Mouse (Mus musculus): ENCODE results near the gene Selenof.

Gene Selenof

GRCm38 (mm10) chr3:144570047-144570815 lies at the start of gene Selenof, which contains the start of gene Hs2st1:
TSS of gene Selenof (plus strand) at chr3:144570304.
TSS of gene Hs2st1 (minus strand) at chr3:144570181.
- DNase-seq: peak; percentile 96 to 97

DNA sequence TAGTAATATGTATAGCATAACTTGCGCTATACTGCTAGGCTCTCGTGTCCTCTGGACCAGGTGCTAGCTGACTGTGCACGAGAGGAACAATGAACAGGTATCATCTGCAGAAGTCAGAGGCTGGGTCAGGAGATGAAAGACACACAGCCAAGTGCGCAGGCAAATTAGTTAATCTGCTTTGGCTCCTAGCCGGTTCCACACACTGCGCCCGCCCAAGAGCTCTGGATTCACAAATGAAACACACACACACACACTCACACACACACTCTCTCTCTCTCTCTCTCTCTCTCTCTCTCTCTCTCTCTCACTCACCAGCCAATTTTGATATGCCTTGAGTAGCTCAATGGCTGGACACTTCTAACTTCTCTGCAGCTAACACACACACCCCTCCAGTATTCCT lies 42.2 kb upstream of the Selenof start:
- no peak for DNase-seq

DNA sequence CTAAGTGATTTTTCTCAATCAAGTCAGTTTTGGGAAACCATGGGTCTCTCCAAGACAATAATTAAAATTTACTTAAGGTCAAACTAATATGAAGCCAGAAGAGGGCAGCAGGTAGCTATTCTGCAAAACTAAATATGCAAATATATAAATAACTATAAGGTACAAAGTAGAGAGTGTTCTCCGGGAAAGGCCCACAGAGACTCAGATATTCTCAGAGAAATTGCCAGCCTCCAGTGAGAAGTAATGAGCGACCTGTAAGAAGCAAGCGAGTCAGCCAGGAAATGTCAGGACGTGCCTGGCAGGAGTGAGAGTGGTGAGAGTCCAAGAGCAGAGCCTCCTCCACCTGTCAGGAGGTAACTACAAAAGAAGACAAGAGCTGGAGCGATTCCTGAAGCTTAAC lies 39.1 kb upstream of the Selenof start:
- peak; percentile 43 to 67 for DNase-seq

DNA sequence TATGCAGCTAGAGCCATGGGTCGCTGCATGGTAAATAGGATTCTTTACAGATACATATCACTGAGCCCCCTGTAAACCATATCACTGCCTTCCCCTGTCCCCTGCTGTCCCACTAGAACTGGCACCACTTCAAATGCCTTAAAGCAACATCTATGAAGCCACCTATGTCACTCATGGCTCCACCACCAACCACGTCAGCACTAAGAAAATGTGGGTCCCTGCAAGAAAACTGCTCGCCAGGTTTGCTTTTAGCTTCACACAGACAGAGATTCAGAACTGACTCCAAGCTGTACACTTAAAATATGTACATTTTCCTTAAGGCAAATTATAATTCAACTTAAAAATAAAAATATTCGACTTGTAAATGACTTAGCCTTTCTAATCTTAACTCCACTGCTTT lies 35.0 kb upstream of the Selenof start:
- DNase-seq: no peak

- DNase-seq: peak; percentile 30 to 31
These were observed 32.8 kb upstream of the Selenof start for GRCm38 (mm10) chr3:144537078-144537855.

- no peak for DNase-seq
These were observed 31.1 kb upstream of the Selenof start for GRCm38 (mm10) chr3:144539051-144539450.

DNA sequence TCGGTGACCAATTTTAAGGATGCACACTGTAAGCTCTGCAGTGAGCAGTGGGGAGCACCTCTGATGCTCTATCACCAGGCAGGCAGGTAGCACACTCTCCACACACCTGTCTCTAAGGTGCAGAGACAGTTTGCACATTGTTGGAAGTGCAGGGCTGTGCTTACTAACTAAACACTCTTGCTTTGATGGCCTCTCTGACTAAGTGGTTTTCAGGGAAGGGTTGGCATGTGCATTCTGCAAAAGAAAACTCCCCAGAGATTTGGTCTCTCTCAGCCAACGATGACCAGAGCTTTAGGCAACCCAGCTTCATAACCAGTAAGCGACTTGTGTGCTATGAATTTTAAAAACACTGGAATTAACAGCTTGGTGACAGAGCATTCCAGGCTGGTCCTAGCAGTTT lies 29.3 kb upstream of the Selenof start:
- DNase-seq: no peak

- DNase-seq: no peak
These were observed 28.1 kb upstream of the Selenof start for GRCm38 (mm10) chr3:144541906-144542438.

- DNase-seq: no peak
These were observed 25.0 kb upstream of the Selenof start for GRCm38 (mm10) chr3:144545152-144545551.

GRCm38 (mm10) chr3:144545832-144546231 lies 24.3 kb upstream of the Selenof start:
- no peak for DNase-seq

GRCm38 (mm10) chr3:144546490-144546889 lies 23.6 kb upstream of the Selenof start:
- no peak for DNase-seq

GRCm38 (mm10) chr3:144548186-144548845 lies 21.8 kb upstream of the Selenof start:
- no peak for DNase-seq

DNA sequence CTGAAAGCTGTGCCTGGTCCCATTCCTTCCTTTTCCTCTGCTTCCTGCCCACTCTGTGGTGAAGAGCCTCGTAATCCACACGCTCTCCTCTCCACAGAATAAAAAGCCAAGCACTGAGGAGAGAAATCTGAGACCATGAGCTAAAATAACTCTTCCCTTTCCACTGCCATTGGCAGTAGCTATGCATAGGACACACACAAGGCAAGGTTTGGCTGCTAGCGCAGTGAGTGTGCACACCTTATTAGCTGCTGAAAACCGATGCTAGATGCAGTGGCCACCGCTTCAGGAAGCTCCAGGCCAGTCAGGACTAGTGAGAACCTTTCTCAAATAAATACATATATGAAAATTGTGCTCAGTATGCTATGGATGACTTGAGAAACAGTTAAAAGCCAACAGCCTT lies 20.1 kb upstream of the Selenof start:
- DNase-seq: no peak

- no peak for DNase-seq
These were observed 19.4 kb upstream of the Selenof start for GRCm38 (mm10) chr3:144550659-144551058.

- no peak for DNase-seq
These were observed 18.7 kb upstream of the Selenof start for GRCm38 (mm10) chr3:144551416-144551815.

GRCm38 (mm10) chr3:144553942-144554341 lies 16.2 kb upstream of the Selenof start:
- DNase-seq: no peak

DNA sequence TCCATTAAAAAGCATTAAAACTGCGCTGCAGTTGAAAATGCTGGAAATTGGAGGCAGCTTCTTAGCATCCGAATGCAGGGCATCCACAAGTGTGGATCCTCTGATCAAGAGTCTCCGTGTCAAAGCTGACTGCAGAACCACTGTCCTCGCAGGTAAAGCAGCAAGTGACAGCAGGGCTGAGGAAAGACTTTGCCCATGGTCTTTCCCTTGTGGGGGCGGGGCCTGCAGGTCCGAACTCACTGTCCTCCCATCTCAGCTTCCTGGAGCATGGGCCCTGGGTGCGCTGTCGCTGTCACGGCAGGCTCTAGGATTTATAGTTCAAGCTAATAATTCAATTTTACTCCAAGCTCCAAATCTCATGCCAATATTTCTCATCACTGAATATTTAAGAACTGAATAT lies 15.6 kb upstream of the Selenof start:
- DNase-seq: no peak

DNA sequence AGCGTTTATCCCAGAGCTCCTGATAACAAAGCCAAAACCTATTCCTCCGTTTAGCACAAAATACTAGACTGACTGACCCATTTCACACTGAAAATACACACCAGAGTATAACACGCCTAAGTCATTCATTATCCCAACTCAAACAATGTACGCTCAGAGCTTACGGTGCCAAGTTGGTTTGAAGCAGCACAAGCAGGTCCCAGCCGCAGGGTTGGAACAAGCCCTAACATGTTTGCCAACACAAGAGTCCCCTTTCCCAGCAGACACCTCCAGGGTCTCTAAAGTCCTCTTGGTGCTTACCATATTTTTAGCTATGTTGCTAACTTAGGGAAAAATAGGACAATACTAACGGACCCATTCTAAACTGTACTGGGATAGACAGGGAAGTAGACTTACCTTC lies 15.0 kb upstream of the Selenof start:
- no peak for DNase-seq

GRCm38 (mm10) chr3:144556625-144557324 lies 13.3 kb upstream of the Selenof start:
- DNase-seq: no peak

GRCm38 (mm10) chr3:144558274-144558673 lies 11.8 kb upstream of the Selenof start:
- DNase-seq: no peak

DNA sequence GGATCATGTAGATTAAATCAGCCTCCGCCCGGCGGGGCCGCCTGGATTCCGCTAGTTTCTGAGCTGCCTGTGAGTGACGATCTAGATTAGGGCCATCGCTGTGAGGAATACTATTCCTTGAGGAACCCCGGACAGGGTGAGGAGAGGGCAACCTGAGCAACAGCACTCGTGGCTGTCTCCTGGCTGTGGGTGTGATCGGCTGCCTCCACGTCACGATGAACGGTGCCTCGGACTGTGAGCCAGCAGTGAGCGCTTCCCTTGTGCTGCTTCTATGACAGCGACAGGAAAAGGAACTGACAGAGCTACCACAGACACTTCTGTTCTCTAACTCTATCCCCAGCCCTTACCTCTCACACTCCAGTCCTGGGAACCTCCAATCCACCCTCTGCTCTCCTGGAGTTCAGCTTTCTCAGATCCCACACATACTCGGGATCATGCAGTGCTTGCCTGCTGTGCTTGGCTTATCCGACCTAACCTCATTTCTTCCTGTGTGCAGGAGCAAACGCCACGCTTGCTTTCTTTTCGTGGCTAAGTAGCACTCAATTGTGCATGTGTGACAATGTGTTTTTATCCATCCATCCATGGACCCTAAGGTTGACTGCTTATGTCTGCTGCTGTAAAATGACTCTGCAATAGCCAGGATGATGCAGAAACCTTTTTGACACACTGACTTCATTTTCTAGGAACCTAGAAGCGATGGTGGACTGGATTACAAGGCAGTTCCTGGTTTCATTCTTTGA lies 8.4 kb upstream of the Selenof start:
- no peak for DNase-seq

DNA sequence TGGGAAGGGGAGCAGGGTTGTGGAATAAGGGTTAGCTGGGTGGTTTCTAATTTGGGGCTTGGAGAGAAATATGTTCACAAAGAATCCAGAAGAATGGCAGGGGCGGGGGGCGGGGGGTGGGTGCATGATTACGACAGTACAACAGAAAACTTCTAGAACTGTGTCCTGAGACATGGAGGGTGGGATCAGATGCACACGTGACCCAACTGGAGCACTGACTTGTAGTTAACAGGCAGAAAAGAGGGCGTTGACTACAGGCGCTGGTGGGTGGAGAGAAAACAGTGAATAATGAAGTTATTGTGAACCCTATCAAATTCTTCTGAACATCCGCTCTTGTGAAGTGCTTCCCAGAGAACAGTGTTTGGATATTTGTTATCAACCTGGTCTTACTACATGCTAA lies 6.2 kb upstream of the Selenof start:
- DNase-seq: no peak
